Mouse (Mus musculus) stomach, postnatal 0 days (tissue): ENCODE measurements at regions not wholly inside any gene's neighbourhood (a gene's known extent, or its start where the extent isn't known, plus 50 kb on each side); places are given as distances from the start of the nearest gene placed in this dataset.

Experiments
- ATAC-seq: fragments of 200-750 bp; cut with Nextera tagmentation; 2 replicates; pipeline ENCODE4 v1.8.0; 2017; ENCODE audit not compliant: low FRiP score, low TSS enrichment
- DNase-seq: peaks from one replicate; pipeline ENCODE4 v3.0.0-alpha.2; 2016; ENCODE audit warnings: low spot score
- H3K27ac ChIP-seq: fragments of 300-500 bp; sonication (generic); replicated peaks from 2 replicates; pipeline ENCODE4 v1.5.1; 2014; ENCODE audit warnings: mild to moderate bottlenecking, control low read depth
- H3K27me3 ChIP-seq: fragments of 300-500 bp; sonication (generic); 2 replicates; pipeline ENCODE4 v1.6.1; 2014; ENCODE audit warnings: low read length; ENCODE audit not compliant: control insufficient read depth, insufficient read depth
- H3K36me3 ChIP-seq: fragments of 300-500 bp; sonication (generic); 2 replicates; pipeline ENCODE4 v1.6.1; 2014; ENCODE audit warnings: low read length, mixed read lengths; ENCODE audit not compliant: control insufficient read depth, insufficient read depth
- H3K4me1 ChIP-seq: fragments of 300-500 bp; sonication (generic); replicated peaks from 2 replicates; pipeline ENCODE4 v1.6.1; 2014; ENCODE audit warnings: antibody characterized with exemption; ENCODE audit not compliant: control insufficient read depth, insufficient read depth
- H3K4me2 ChIP-seq: fragments of 300-500 bp; sonication (generic); replicated peaks from 2 replicates; pipeline ENCODE4 v1.6.1; 2014; ENCODE audit warnings: low read depth, mild to moderate bottlenecking, control low read depth, moderate library complexity
- H3K4me3 ChIP-seq: fragments of 300-500 bp; sonication (generic); 2 replicates; pipeline ENCODE4 v1.5.1; 2014; ENCODE audit warnings: low read depth, low read length, control low read depth
- H3K9ac ChIP-seq: fragments of 300-500 bp; sonication (generic); 2 replicates; pipeline ENCODE4 v1.6.1; 2014; ENCODE audit warnings: mild to moderate bottlenecking, low read length, control low read depth, mixed read lengths
- H3K9me3 ChIP-seq: fragments of 300-500 bp; sonication (generic); 2 replicates; pipeline ENCODE4 v1.6.1; 2016; ENCODE audit warnings: low read length; ENCODE audit not compliant: control insufficient read depth
- CTCF ChIP-seq: IDR thresholded peaks from 2 replicates; pipeline ENCODE4 v1.5.1; 2016; ENCODE audit warnings: antibody characterized with exemption, low read depth, mild to moderate bottlenecking, moderate library complexity
- EP300 ChIP-seq: optimal IDR thresholded peaks from 2 replicates; pipeline ENCODE3; 2016; ENCODE audit warnings: antibody characterized with exemption
- WGBS: fragments of 180-500 bp; shearing (Covaris S2); extraction: QIAGEN DNeasy Blood & Tissue Kit; methylation state at CpG from one replicate; pipeline ENCODE4 v1.1.7; 2014; 5-methylcytosine and 5-hydroxymethylcytosine counted together

DNA sequence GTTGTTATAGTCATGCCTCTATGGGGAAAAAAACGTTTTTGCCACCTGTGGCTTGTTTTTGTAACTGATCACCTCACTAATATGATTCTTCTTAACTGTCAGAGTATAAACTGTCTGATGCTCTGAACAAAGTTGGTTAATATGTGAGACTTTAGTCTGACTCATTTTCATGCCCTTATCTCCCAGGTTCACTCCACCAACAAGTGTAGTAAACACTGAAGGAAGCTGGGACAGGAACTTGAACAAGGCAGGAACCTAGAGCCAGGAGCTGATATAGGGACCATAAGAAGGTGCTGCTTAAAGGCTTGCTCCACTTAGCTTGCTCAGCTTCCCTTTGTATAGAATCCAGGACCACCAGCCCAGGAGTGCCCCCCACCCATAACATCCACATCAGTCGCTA is 124.0 kb upstream of the Itga4 start:
- DNase-seq (no peak), ATAC-seq (no peak)
- no peaks in the 10 kb centered on the region for H3K36me3 ChIP-seq
- no peak overlapping the region for H3K27ac ChIP-seq
- H3K9ac ChIP-seq, result no peak overlapping the region
- H3K4me3 ChIP-seq, result no peak overlapping the region
- no peaks in the 10 kb centered on the region for H3K27me3 ChIP-seq
- no peaks in the 10 kb centered on the region for H3K9me3 ChIP-seq
- TF ChIP-seq CTCF (no peak), EP300 (no peak)
- no peak overlapping the region for H3K4me2 ChIP-seq
- no peaks in the 10 kb centered on the region for H3K4me1 ChIP-seq
- WGBS, result 77% methylated on average over 2 of the region's 2 CpGs

- no peak for ATAC-seq
- WGBS, result 63% methylated on average over 5 of the region's 5 CpGs
- no peak overlapping the region for H3K27ac ChIP-seq
- H3K9me3 ChIP-seq, result no peaks in the 10 kb centered on the region
- no peaks in the 10 kb centered on the region for H3K36me3 ChIP-seq
- no peak for TF ChIP-seq CTCF
- no peak for TF ChIP-seq EP300
- no peaks in the 10 kb centered on the region for H3K27me3 ChIP-seq
- H3K4me1 ChIP-seq, result no peaks in the 10 kb centered on the region
- no peak overlapping the region for H3K9ac ChIP-seq
- no peak for DNase-seq
- no peak overlapping the region for H3K4me3 ChIP-seq
- no peak overlapping the region for H3K4me2 ChIP-seq
Measured at GRCm38 (mm10) chr2:79131743-79132517, 123.3 kb upstream of the Itga4 start.

DNA sequence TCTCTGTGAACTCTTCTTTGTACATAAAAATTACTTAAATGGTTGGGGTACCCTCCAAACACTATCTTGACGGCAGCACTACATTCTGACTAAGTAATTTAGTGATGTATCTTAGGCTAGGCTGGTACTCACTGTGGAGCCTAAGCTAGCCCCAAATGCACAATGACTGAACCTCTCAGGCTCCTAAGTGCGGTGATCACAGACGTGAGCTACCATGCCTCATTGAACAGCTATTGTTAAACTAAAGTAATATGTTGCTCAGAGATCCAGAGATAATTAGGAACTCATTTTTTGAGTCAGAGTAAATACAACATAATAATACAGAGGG is 122.7 kb upstream of the Itga4 start:
- Histone ChIP-seq H3K4me3 (no peak overlapping the region), H3K27me3 (no peaks in the 10 kb centered on the region), H3K9me3 (no peaks in the 10 kb centered on the region), H3K27ac (no peak overlapping the region), H3K36me3 (no peaks in the 10 kb centered on the region), H3K9ac (no peak overlapping the region), H3K4me2 (no peak overlapping the region), H3K4me1 (no peaks in the 10 kb centered on the region)
- TF ChIP-seq EP300 (no peak), CTCF (no peak)
- DNase-seq (no peak), ATAC-seq (no peak)
- 85% methylated on average over 3 of the region's 3 CpGs for WGBS

DNA sequence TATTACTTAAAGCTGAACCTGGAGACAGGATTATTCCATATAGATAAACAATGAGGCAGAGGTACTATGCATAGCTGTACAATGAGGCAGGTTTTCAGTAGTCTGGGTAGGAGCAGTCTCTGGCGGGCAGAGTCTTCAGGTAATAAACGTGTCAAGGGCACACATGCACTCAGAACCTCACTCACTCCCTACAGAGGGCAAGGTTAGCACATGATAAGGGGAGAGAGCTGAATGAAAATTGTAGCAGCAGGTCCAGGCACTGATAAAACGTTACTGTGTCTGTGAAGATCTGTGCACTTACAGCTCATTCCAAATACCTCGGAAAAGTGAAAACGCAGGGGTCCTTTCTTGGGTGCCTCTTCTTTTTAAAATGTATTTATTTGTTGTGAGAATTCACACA is 120.9 kb upstream of the Itga4 start:
- ATAC-seq (no peak), DNase-seq (no peak)
- Histone ChIP-seq H3K9me3 (no peaks in the 10 kb centered on the region), H3K4me1 (no peaks in the 10 kb centered on the region), H3K4me2 (no peak overlapping the region), H3K4me3 (no peak overlapping the region), H3K27ac (no peak overlapping the region), H3K27me3 (no peaks in the 10 kb centered on the region), H3K9ac (no peak overlapping the region), H3K36me3 (no peaks in the 10 kb centered on the region)
- WGBS, result 60% methylated on average over 5 of the region's 5 CpGs
- TF ChIP-seq EP300 (no peak), CTCF (no peak)

DNA sequence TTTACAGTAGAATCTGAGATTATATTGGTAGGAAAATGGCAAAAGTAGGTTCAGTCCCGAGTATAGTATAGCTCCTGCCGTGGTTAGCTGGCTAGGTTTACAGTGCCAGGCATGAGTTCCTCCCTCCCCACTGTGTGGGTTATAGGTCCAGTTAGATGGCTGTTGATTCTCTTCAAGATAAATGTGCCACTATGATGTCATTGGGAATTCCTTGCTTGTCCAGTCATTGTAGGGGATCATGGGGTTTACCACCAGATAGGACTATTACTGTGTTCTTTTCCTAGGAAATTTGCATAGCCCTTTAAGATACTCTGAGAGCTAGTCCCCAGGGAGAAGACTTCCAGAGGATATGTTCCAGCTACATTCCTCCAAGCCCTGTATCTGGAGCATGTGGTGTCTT is 119.2 kb upstream of the Itga4 start:
- H3K27me3 ChIP-seq, result no peaks in the 10 kb centered on the region
- no peak for TF ChIP-seq EP300
- TF ChIP-seq CTCF, result no peak
- H3K4me2 ChIP-seq, result no peak overlapping the region
- H3K4me1 ChIP-seq, result no peaks in the 10 kb centered on the region
- ATAC-seq, result no peak
- no peaks in the 10 kb centered on the region for H3K36me3 ChIP-seq
- H3K9ac ChIP-seq, result no peak overlapping the region
- 92% methylated on average over 2 of the region's 2 CpGs for WGBS
- no peak overlapping the region for H3K27ac ChIP-seq
- H3K4me3 ChIP-seq, result no peak overlapping the region
- no peaks in the 10 kb centered on the region for H3K9me3 ChIP-seq
- DNase-seq, result no peak

- WGBS, result 73% methylated on average over 12 of the region's 12 CpGs
- no peaks in the 10 kb centered on the region for H3K36me3 ChIP-seq
- no peak for DNase-seq
- no peak overlapping the region for H3K9ac ChIP-seq
- no peak overlapping the region for H3K4me3 ChIP-seq
- H3K27ac ChIP-seq, result no peak overlapping the region
- TF ChIP-seq CTCF (no peak), EP300 (no peak)
- no peaks in the 10 kb centered on the region for H3K27me3 ChIP-seq
- no peak overlapping the region for H3K4me2 ChIP-seq
- no peaks in the 10 kb centered on the region for H3K4me1 ChIP-seq
- no peaks in the 10 kb centered on the region for H3K9me3 ChIP-seq
- ATAC-seq, result no peak
Measured at GRCm38 (mm10) chr2:79136619-79137458, 118.4 kb upstream of the Itga4 start.
